Mouse (Mus musculus): ENCODE data around the gene Lrig3. TPM values are rescaled to one million over a fixed set of nuclear protein-coding genes. Genes with fewer than 3 reads are reported as not detected.

Lrig3 gene
- polyA plus RNA-seq, 1 experiment, result 8.0 TPM

- Histone ChIP-seq H3K36me3 (ENCODE audit: control insufficient read depth, insufficient read depth) (peaks cover 5% of the 10 kb centered on the region), H3K4me3 (no peak overlapping the region), H3K4me2 (ENCODE audit: low read depth) (no peak overlapping the region), H3ac (ENCODE audit: control insufficient read depth, insufficient read length) (no peak overlapping the region), H3K27me3 (ENCODE audit: control insufficient read depth, insufficient read depth, insufficient read length) (no peaks in the 10 kb centered on the region), H3K79me2 (ENCODE audit: control insufficient read depth, insufficient read depth) (peaks cover 79% of the 10 kb centered on the region)
- TF ChIP-seq E2F4 (IDR thresholded peaks at IDR 0.05; ENCODE audit: insufficient read depth) (no peak), MAX (IDR thresholded peaks at IDR 0.05; ENCODE audit: low read depth) (no peak), MYOG (IDR thresholded peaks at IDR 0.05; ENCODE audit: control insufficient read depth in 1 of 3, insufficient read depth in 1 of 3, insufficient read length in 2 of 3, low read depth in 2 of 3) (no peak), TCF3 (IDR thresholded peaks at IDR 0.05; ENCODE audit: insufficient read length, low read depth) (no peak), USF1 (IDR thresholded peaks at IDR 0.05; ENCODE audit: low read depth) (no peak), POLR2AphosphoS2 (IDR thresholded peaks at IDR 0.05; ENCODE audit: insufficient read length, low read depth) (no peak), POLR2A (IDR thresholded peaks at IDR 0.05; ENCODE audit: insufficient read length, low read depth) (no peak), CEBPB (IDR thresholded peaks at IDR 0.05; ENCODE audit: insufficient read depth, poor library complexity, severe bottlenecking) (no peak), REST (IDR thresholded peaks at IDR 0.05; ENCODE audit: insufficient read depth, insufficient read length) (no peak), TCF12 (IDR thresholded peaks at IDR 0.05; ENCODE audit: insufficient read depth, poor library complexity, severe bottlenecking) (no peak), MYOD1 (IDR thresholded peaks at IDR 0.05; ENCODE audit: control insufficient read depth in 1 of 3, insufficient read length in 2 of 3, low read depth in 2 of 3) (no peak), SRF (IDR thresholded peaks at IDR 0.05; ENCODE audit: control insufficient read depth, insufficient read length, low read depth) (no peak)
Observed at GRCm38 (mm10) chr10:125981938-125982337, 16.0 kb downstream of the Lrig3 start.

GRCm38 (mm10) chr10:125984473-125985035 lies 18.6 kb downstream of the Lrig3 start:
- peaks cover 8% of the 10 kb centered on the region for H3K36me3 ChIP-seq (ENCODE audit: control insufficient read depth, insufficient read depth)
- no peaks in the 10 kb centered on the region for H3K27me3 ChIP-seq (ENCODE audit: control insufficient read depth, insufficient read depth, insufficient read length)
- no peak overlapping the region for H3K4me3 ChIP-seq
- TF ChIP-seq REST (IDR thresholded peaks at IDR 0.05; ENCODE audit: insufficient read depth, insufficient read length), result no peak
- TF ChIP-seq POLR2AphosphoS2 (IDR thresholded peaks at IDR 0.05; ENCODE audit: insufficient read length, low read depth), result no peak
- no peak for TF ChIP-seq MYOG (IDR thresholded peaks at IDR 0.05; ENCODE audit: control insufficient read depth in 1 of 3, insufficient read depth in 1 of 3, insufficient read length in 2 of 3, low read depth in 2 of 3)
- no peak for TF ChIP-seq E2F4 (IDR thresholded peaks at IDR 0.05; ENCODE audit: insufficient read depth)
- TF ChIP-seq USF1 (IDR thresholded peaks at IDR 0.05; ENCODE audit: low read depth), result no peak
- no peak for TF ChIP-seq POLR2A (IDR thresholded peaks at IDR 0.05; ENCODE audit: insufficient read length, low read depth)
- TF ChIP-seq MYOD1 (IDR thresholded peaks at IDR 0.05; ENCODE audit: control insufficient read depth in 1 of 3, insufficient read length in 2 of 3, low read depth in 2 of 3), result no peak
- TF ChIP-seq SRF (IDR thresholded peaks at IDR 0.05; ENCODE audit: control insufficient read depth, insufficient read length, low read depth), result no peak
- TF ChIP-seq MAX (IDR thresholded peaks at IDR 0.05; ENCODE audit: low read depth), result no peak
- TF ChIP-seq TCF3 (IDR thresholded peaks at IDR 0.05; ENCODE audit: insufficient read length, low read depth), result no peak
- TF ChIP-seq TCF12 (IDR thresholded peaks at IDR 0.05; ENCODE audit: insufficient read depth, poor library complexity, severe bottlenecking), result no peak
- TF ChIP-seq CEBPB (IDR thresholded peaks at IDR 0.05; ENCODE audit: insufficient read depth, poor library complexity, severe bottlenecking), result no peak
- H3K79me2 ChIP-seq (ENCODE audit: control insufficient read depth, insufficient read depth), result peaks cover 89% of the 10 kb centered on the region
- H3ac ChIP-seq (ENCODE audit: control insufficient read depth, insufficient read length), result no peak overlapping the region
- H3K4me2 ChIP-seq (ENCODE audit: low read depth), result no peak overlapping the region

GRCm38 (mm10) chr10:125985795-125986194 lies 19.8 kb downstream of the Lrig3 start:
- Histone ChIP-seq H3K4me2 (ENCODE audit: low read depth) (no peak overlapping the region), H3K36me3 (ENCODE audit: control insufficient read depth, insufficient read depth) (peaks cover 8% of the 10 kb centered on the region)
- TF ChIP-seq MAX (IDR thresholded peaks at IDR 0.05; ENCODE audit: low read depth), result no peak
- no peak for TF ChIP-seq POLR2A (IDR thresholded peaks at IDR 0.05; ENCODE audit: insufficient read length, low read depth)
- TF ChIP-seq E2F4 (IDR thresholded peaks at IDR 0.05; ENCODE audit: insufficient read depth), result no peak
- TF ChIP-seq MYOG (IDR thresholded peaks at IDR 0.05; ENCODE audit: control insufficient read depth in 1 of 3, insufficient read depth in 1 of 3, insufficient read length in 2 of 3, low read depth in 2 of 3), result no peak
- TF ChIP-seq TCF3 (IDR thresholded peaks at IDR 0.05; ENCODE audit: insufficient read length, low read depth), result no peak

GRCm38 (mm10) chr10:125986443-125986842 lies 20.5 kb downstream of the Lrig3 start:
- Histone ChIP-seq H3K27me3 (ENCODE audit: control insufficient read depth, insufficient read depth, insufficient read length) (no peaks in the 10 kb centered on the region), H3K4me3 (no peak overlapping the region), H3K79me2 (ENCODE audit: control insufficient read depth, insufficient read depth) (peaks cover 94% of the 10 kb centered on the region), H3K36me3 (ENCODE audit: control insufficient read depth, insufficient read depth) (peaks cover 8% of the 10 kb centered on the region), H3K4me2 (ENCODE audit: low read depth) (no peak overlapping the region), H3ac (ENCODE audit: control insufficient read depth, insufficient read length) (no peak overlapping the region)
- no peak for TF ChIP-seq POLR2A (IDR thresholded peaks at IDR 0.05; ENCODE audit: insufficient read length, low read depth)
- no peak for TF ChIP-seq MAX (IDR thresholded peaks at IDR 0.05; ENCODE audit: low read depth)

More at GRCm38 (mm10) chr10:125985795-125986194, 19.8 kb downstream of the Lrig3 start:
- Histone ChIP-seq H3K4me3 (no peak overlapping the region), H3K27me3 (ENCODE audit: control insufficient read depth, insufficient read depth, insufficient read length) (no peaks in the 10 kb centered on the region), H3ac (ENCODE audit: control insufficient read depth, insufficient read length) (no peak overlapping the region), H3K79me2 (ENCODE audit: control insufficient read depth, insufficient read depth) (peaks cover 93% of the 10 kb centered on the region)

GRCm38 (mm10) chr10:125987307-125987706 lies 21.3 kb downstream of the Lrig3 start:
- TF ChIP-seq E2F4 (IDR thresholded peaks at IDR 0.05; ENCODE audit: insufficient read depth), result no peak
- no peak overlapping the region for H3K4me3 ChIP-seq
- no peaks in the 10 kb centered on the region for H3K27me3 ChIP-seq (ENCODE audit: control insufficient read depth, insufficient read depth, insufficient read length)
- peaks cover 95% of the 10 kb centered on the region for H3K79me2 ChIP-seq (ENCODE audit: control insufficient read depth, insufficient read depth)
- peaks cover 8% of the 10 kb centered on the region for H3K36me3 ChIP-seq (ENCODE audit: control insufficient read depth, insufficient read depth)
- no peak overlapping the region for H3K4me2 ChIP-seq (ENCODE audit: low read depth)
- no peak overlapping the region for H3ac ChIP-seq (ENCODE audit: control insufficient read depth, insufficient read length)

Data from myocyte (in vitro differentiated cells).